Mouse (Mus musculus): ENCODE results near the gene Sema3g. TPM values are rescaled to one million over a fixed set of nuclear protein-coding genes. Genes with fewer than 3 reads are reported as not detected.

Sema3g gene
- polyA plus RNA-seq, 1 experiment, result 3.2 TPM

- H3K27ac ChIP-seq (ENCODE audit: insufficient read depth, low read length), result no peak overlapping the region
- H3K27me3 ChIP-seq (ENCODE audit: control insufficient read depth, insufficient read depth, low read length), result no peaks in the 10 kb centered on the region
- H3K4me3 ChIP-seq (replicated peaks; ENCODE audit: insufficient read depth, low read depth, low read length), result no peak overlapping the region
- no peak for TF ChIP-seq CTCF (IDR thresholded peaks at IDR 0.05; ENCODE audit: borderline replicate concordance, insufficient read depth, low read depth, low read length)
- no peak for TF ChIP-seq POLR2A (IDR thresholded peaks at IDR 0.05; ENCODE audit: borderline replicate concordance, insufficient read depth, low read length)
- no peaks in the 10 kb centered on the region for H3K4me1 ChIP-seq (ENCODE audit: control insufficient read depth, insufficient read depth, low read length)
- WGBS, result 33% methylated on average over 9 of the region's 9 CpGs
- no peak for DNase-seq
Measured at GRCm38 (mm10) chr14:31268301-31269001, 50.8 kb downstream of the Sema3g start.

GRCm38 (mm10) chr14:31269456-31270100 lies 51.9 kb downstream of the Sema3g start:
- H3K27ac ChIP-seq (ENCODE audit: insufficient read depth, low read length), result no peak overlapping the region
- DNase-seq, result no peak
- 19% methylated on average over 28 of the region's 28 CpGs for WGBS
- H3K4me3 ChIP-seq (replicated peaks; ENCODE audit: insufficient read depth, low read depth, low read length), result no peak overlapping the region
- H3K4me1 ChIP-seq (ENCODE audit: control insufficient read depth, insufficient read depth, low read length), result no peaks in the 10 kb centered on the region
- TF ChIP-seq CTCF (IDR thresholded peaks at IDR 0.05; ENCODE audit: borderline replicate concordance, insufficient read depth, low read depth, low read length) (no peak), POLR2A (IDR thresholded peaks at IDR 0.05; ENCODE audit: borderline replicate concordance, insufficient read depth, low read length) (no peak)
- no peaks in the 10 kb centered on the region for H3K27me3 ChIP-seq (ENCODE audit: control insufficient read depth, insufficient read depth, low read length)

- no peaks in the 10 kb centered on the region for H3K4me1 ChIP-seq (ENCODE audit: control insufficient read depth, insufficient read depth, low read length)
- H3K27me3 ChIP-seq (ENCODE audit: control insufficient read depth, insufficient read depth, low read length), result no peaks in the 10 kb centered on the region
- no peak overlapping the region for H3K4me3 ChIP-seq (replicated peaks; ENCODE audit: insufficient read depth, low read depth, low read length)
- no peak for DNase-seq
- H3K27ac ChIP-seq (ENCODE audit: insufficient read depth, low read length), result no peak overlapping the region
- 94% methylated on average over 6 of the region's 6 CpGs for WGBS
- TF ChIP-seq POLR2A (IDR thresholded peaks at IDR 0.05; ENCODE audit: borderline replicate concordance, insufficient read depth, low read length) (no peak), CTCF (IDR thresholded peaks at IDR 0.05; ENCODE audit: borderline replicate concordance, insufficient read depth, low read depth, low read length) (no peak)
Measured at GRCm38 (mm10) chr14:31271121-31271520, 53.5 kb downstream of the Sema3g start.

- H3K27me3 ChIP-seq (ENCODE audit: control insufficient read depth, insufficient read depth, low read length), result no peaks in the 10 kb centered on the region
- TF ChIP-seq CTCF (IDR thresholded peaks at IDR 0.05; ENCODE audit: borderline replicate concordance, insufficient read depth, low read depth, low read length), result peak; percentile 87
- TF ChIP-seq POLR2A (IDR thresholded peaks at IDR 0.05; ENCODE audit: borderline replicate concordance, insufficient read depth, low read length), result no peak
- H3K4me3 ChIP-seq (replicated peaks; ENCODE audit: insufficient read depth, low read depth, low read length), result no peak overlapping the region
- no peaks in the 10 kb centered on the region for H3K4me1 ChIP-seq (ENCODE audit: control insufficient read depth, insufficient read depth, low read length)
- H3K27ac ChIP-seq (ENCODE audit: insufficient read depth, low read length), result no peak overlapping the region
- DNase-seq, result peak; percentile 58 to 79
- WGBS, result 25% methylated on average over 7 of the region's 7 CpGs
Measured at GRCm38 (mm10) chr14:31272164-31272563, 54.5 kb downstream of the Sema3g start.

Other genes with a start within 250 kb of the Sema3g start
- gene Glt8d1, start 216.5 kb upstream of the Sema3g start, polyA plus RNA-seq (2012; rRNA removed), result 79.5 and 84.4 TPM in 2 replicates
- gene Spcs1, start 216.2 kb upstream of the Sema3g start, polyA plus RNA-seq (2012; rRNA removed), result 277 and 290 TPM in 2 replicates
- 22.2 and 24.2 TPM in 2 replicates for gene Pbrm1, start 198.7 kb upstream of the Sema3g start, polyA plus RNA-seq (2012; rRNA removed)
- 47.3 and 52.1 TPM in 2 replicates for gene Gnl3, start 198.7 kb upstream of the Sema3g start, polyA plus RNA-seq (2012; rRNA removed)
- 35.3 and 42.4 TPM in 2 replicates for gene Smim4, start 88.9 kb upstream of the Sema3g start, polyA plus RNA-seq (2012; rRNA removed)
- gene Nt5dc2, start 86.8 kb upstream of the Sema3g start, polyA plus RNA-seq (2012; rRNA removed), result 28.3 and 28.4 TPM in 2 replicates
- gene Stab1, start 49.2 kb upstream of the Sema3g start, polyA plus RNA-seq (2012; rRNA removed), result 8.6 and 9.6 TPM in 2 replicates
- gene Tnnc1, start 9.5 kb upstream of the Sema3g start, polyA plus RNA-seq (2012; rRNA removed), result 6.1 and 7.6 TPM in 2 replicates
- gene Nisch, start 914 bp upstream of the Sema3g start, polyA plus RNA-seq (2012; rRNA removed), result 292 and 304 TPM in 2 replicates
- 6.5 and 7.8 TPM in 2 replicates for gene Phf7, start 33.5 kb downstream of the Sema3g start, polyA plus RNA-seq (2012; rRNA removed)
- gene Bap1, start 33.6 kb downstream of the Sema3g start, polyA plus RNA-seq (2012; rRNA removed), result 128 and 131 TPM in 2 replicates
- 1.3 and 1.9 TPM in 2 replicates for gene Dnah1, start 106.0 kb downstream of the Sema3g start, polyA plus RNA-seq (2012; rRNA removed)
- 38.0 and 40.4 TPM in 2 replicates for gene Capn7, start 118.8 kb downstream of the Sema3g start, polyA plus RNA-seq (2012; rRNA removed)
- gene Sh3bp5, start 218.2 kb downstream of the Sema3g start, polyA plus RNA-seq (2012; rRNA removed), result 72.9 and 77.1 TPM in 2 replicates

Data from cerebellum, adult 2 months (tissue).